8 mouse cellular contexts compared by ENCODE assay signal in the genomic region with DNA sequence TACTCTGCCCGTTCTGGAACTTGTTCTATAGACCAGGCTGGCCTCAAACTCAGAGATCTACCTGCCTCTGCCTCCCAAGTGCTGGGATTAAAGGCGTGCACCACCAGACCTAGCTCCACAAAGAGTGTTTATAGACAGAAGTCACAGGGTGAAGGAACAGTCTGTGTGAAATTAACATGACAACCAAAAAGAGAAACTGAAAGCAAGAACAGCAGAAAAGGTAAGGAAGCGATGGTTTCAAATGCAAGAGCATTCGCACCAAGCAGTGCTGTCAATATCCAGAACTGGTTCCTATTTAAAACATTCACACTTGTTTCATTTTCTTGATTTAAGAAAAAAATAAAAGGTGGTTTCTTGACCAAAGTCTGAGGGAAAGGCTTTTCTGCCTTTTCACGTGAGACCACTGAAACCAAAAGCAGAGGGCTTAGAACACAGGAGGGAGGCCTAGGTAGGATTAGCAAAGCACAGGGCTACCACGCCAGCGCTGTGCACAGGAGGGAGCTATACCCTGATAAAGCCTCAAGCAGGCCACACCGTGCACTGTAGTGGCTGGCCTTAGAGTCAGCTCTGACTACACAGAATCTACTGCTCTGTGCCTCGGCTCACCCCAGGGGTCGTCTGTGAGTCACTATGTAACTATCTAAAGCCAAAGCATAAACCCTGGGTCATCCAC. TPM values are rescaled to one million over a fixed set of nuclear protein-coding genes. Genes with fewer than 3 reads are reported as not detected.
A peak's percentile ranks its signal among the peaks of the same experiment; 100 is the strongest.
DNase-seq lines count a peak whose midpoint lies in the region; ATAC-seq and TF ChIP-seq lines count a peak whose summit lies in the region.

No protein-coding gene starts in this region.

- H3K4me2 ChIP-seq in limb, embryonic 11.5 days (ENCODE audit: low read depth, severe bottlenecking): no peak overlapping the region
- no peak overlapping the region for H3K4me2 ChIP-seq in limb, embryonic 14.5 days (replicated peaks; ENCODE audit: low read depth, low read length, severe bottlenecking)

- peak; percentile 23 for DNase-seq in limb, embryonic 11.5 days (ENCODE audit: low spot score)
- no peak for DNase-seq in limb, embryonic 10.5 days (ENCODE audit: low spot score)
- peak; percentile 32 for DNase-seq in adipocyte (ENCODE audit: low spot score)
- peak; percentile 35 for DNase-seq in heart, adult 8-10 months (ENCODE audit: low spot score)
- peak; percentile 19 for DNase-seq in limb, embryonic 14.5 days (ENCODE audit: low spot score)
- DNase-seq in naive thymus-derived CD4-positive, alpha-beta T cell, adult 2 months (ENCODE audit: low read depth): peak; percentile 80
- no peak for DNase-seq in frontal cortex, adult 2 months (ENCODE audit: extremely low spot score in 1 of 2, low spot score in 1 of 2)
- no peak for DNase-seq in layer of hippocampus, postnatal 36 days

- H3K4me1 ChIP-seq in limb, embryonic 11.5 days (ENCODE audit: control insufficient read depth, insufficient read depth, low read length): 0 out of 2 replicates have a peak, but pooled peaks cover 2% of the 10 kb centered on the region
- H3K4me1 ChIP-seq in limb, embryonic 10.5 days: peaks cover 3% of the 10 kb centered on the region; the same call in 1 of the 2 replicates
- peaks cover 6% of the 10 kb centered on the region; the same call in 1 of the 2 replicates for H3K4me1 ChIP-seq in limb, embryonic 14.5 days (ENCODE audit: control insufficient read depth, insufficient read depth, low read length)

- H3K36me3 ChIP-seq in limb, embryonic 11.5 days (ENCODE audit: control insufficient read depth, insufficient read depth, low read length): no peaks in the 10 kb centered on the region
- H3K36me3 ChIP-seq in limb, embryonic 10.5 days: peaks cover 2% of the 10 kb centered on the region; the same call in 1 of the 2 replicates
- H3K36me3 ChIP-seq in limb, embryonic 14.5 days (ENCODE audit: control insufficient read depth, insufficient read depth, low read length): no peaks in the 10 kb centered on the region

- H3K27me3 ChIP-seq in limb, embryonic 11.5 days (ENCODE audit: control insufficient read depth, insufficient read depth, low read length): no peaks in the 10 kb centered on the region
- H3K27me3 ChIP-seq in limb, embryonic 10.5 days (ENCODE audit: low read depth, poor library complexity, severe bottlenecking): no peaks in the 10 kb centered on the region
- no peaks in the 10 kb centered on the region for H3K27me3 ChIP-seq in limb, embryonic 14.5 days (ENCODE audit: control insufficient read depth, insufficient read depth, low read length)

- ATAC-seq in limb, embryonic 11.5 days (ENCODE audit: insufficient number of reproducible peaks, low FRiP score, low TSS enrichment, low read depth): no peak
- no peak for ATAC-seq in limb, embryonic 14.5 days (ENCODE audit: low FRiP score, low read depth)

- no peaks in the 10 kb centered on the region for H3K9me3 ChIP-seq in limb, embryonic 11.5 days (ENCODE audit: control insufficient read depth, low read length)
- no peaks in the 10 kb centered on the region for H3K9me3 ChIP-seq in limb, embryonic 10.5 days (replicated peaks)
- H3K9me3 ChIP-seq in limb, embryonic 14.5 days (ENCODE audit: control insufficient read depth, low read length): no peaks in the 10 kb centered on the region

- H3K27ac ChIP-seq in limb, embryonic 11.5 days (replicated peaks; ENCODE audit: low read depth, low read length): no peak overlapping the region
- H3K27ac ChIP-seq in limb, embryonic 10.5 days: no peak overlapping the region
- H3K27ac ChIP-seq in limb, embryonic 14.5 days (replicated peaks; ENCODE audit: low read depth, low read length): no peak overlapping the region

- no peak for TF ChIP-seq POLR2A in limb, embryonic 14.5 days (IDR thresholded peaks at IDR 0.05; ENCODE audit: borderline replicate concordance, extremely low read depth, insufficient read depth, insufficient read length)

- no peak overlapping the region for H3K9ac ChIP-seq in limb, embryonic 11.5 days (ENCODE audit: low read length)
- H3K9ac ChIP-seq in limb, embryonic 14.5 days (ENCODE audit: low read depth, low read length, severe bottlenecking): no peak overlapping the region

- WGBS in limb, embryonic 11.5 days: 59% methylated on average over 10 of the region's 10 CpGs
- 63% methylated on average over 10 of the region's 10 CpGs for WGBS in limb, embryonic 10.5 days
- 57% methylated on average over 10 of the region's 10 CpGs for WGBS in limb, embryonic 14.5 days

- no peak overlapping the region for H3K4me3 ChIP-seq in limb, embryonic 11.5 days (ENCODE audit: low read depth, low read length)
- no peak overlapping the region for H3K4me3 ChIP-seq in limb, embryonic 10.5 days
- H3K4me3 ChIP-seq in limb, embryonic 14.5 days (replicated peaks; ENCODE audit: low read length): no peak overlapping the region

RNA-seq across cellular contexts. Expression of a gene that starts 15.5 kb away (rescaled TPM):
- polyA plus RNA-seq in limb, embryonic 11.5 days (2014; fragmentation: Nextera tagmentation; extraction: Ambion mirVana): 56.5 and 69.6 TPM in 2 replicates
- 47.4 and 53.9 TPM in 2 replicates for polyA plus RNA-seq in limb, embryonic 10.5 days (2016; fragmentation: Nextera tagmentation; extraction: Ambion mirVana)
- total RNA-seq in heart, adult 8-10 months (2022): 10 to 100 TPM; 25.6 to 29.2 (median 26.2) TPM
- polyA plus RNA-seq in limb, embryonic 14.5 days (2012; rRNA removed): 33.0 and 44.4 TPM in 2 replicates
- polyA plus RNA-seq in limb, embryonic 14.5 days (2014; fragmentation: Nextera tagmentation; extraction: Ambion mirVana): 52.4 and 53.5 TPM in 2 replicates
- 30.8 and 32.7 TPM in 2 replicates for polyA plus RNA-seq in frontal cortex, adult 2 months (2012; rRNA removed)
- 10 to 100 TPM; 63.6 to 70.2 TPM for total RNA-seq in layer of hippocampus, postnatal 36 days (2021)

Comparison
In these comparisons a context has a peak if more than half of its experiments do, and no peak if none do; other contexts are left out.
1. DNase-seq: peak in limb, embryonic 11.5 days (single experiment), adipocyte (single experiment), heart, adult 8-10 months (single experiment), limb, embryonic 14.5 days (single experiment) and naive thymus-derived CD4-positive, alpha-beta T cell, adult 2 months (single experiment); none in limb, embryonic 10.5 days (single experiment), frontal cortex, adult 2 months (0 of 2) and layer of hippocampus, postnatal 36 days (0 of 2).